Mouse (Mus musculus) liver, postnatal 0 days (tissue): Measurements from ENCODE around the gene Pde10a. TPM values are rescaled to one million over a fixed set of nuclear protein-coding genes. Genes with fewer than 3 reads are reported as not detected.

Experiments
- ATAC-seq: fragments of 200-750 bp; cut with Nextera tagmentation; 2 replicates; pipeline ENCODE4 v1.8.0; 2017; ENCODE audit warnings: mild to moderate bottlenecking, moderate library complexity
- DNase-seq: peaks from one replicate; pipeline ENCODE4 v3.0.0-alpha.2; 2016
- H3K27ac ChIP-seq: fragments of 300-500 bp; sonication (generic); 2 replicates; pipeline ENCODE4 v1.5.1; 2014; ENCODE audit warnings: antibody characterized with exemption, moderate library complexity, mild to moderate bottlenecking, low read depth
- H3K27me3 ChIP-seq: fragments of 300-500 bp; sonication (generic); 2 replicates; pipeline ENCODE4 v1.6.1; 2014; ENCODE audit warnings: low read length, control low read depth, mixed read lengths; ENCODE audit not compliant: insufficient read depth
- H3K36me3 ChIP-seq: fragments of 300-500 bp; sonication (generic); replicated peaks from 2 replicates; pipeline ENCODE4 v1.6.1; 2014; ENCODE audit warnings: mild to moderate bottlenecking, control low read depth, low read length, moderate library complexity, mixed read lengths; ENCODE audit not compliant: insufficient read depth
- H3K4me1 ChIP-seq: fragments of 300-500 bp; sonication (generic); 2 replicates; pipeline ENCODE4 v1.6.1; 2014; ENCODE audit warnings: antibody characterized with exemption, mild to moderate bottlenecking, control low read depth; ENCODE audit not compliant: insufficient read depth
- H3K4me2 ChIP-seq: fragments of 300-500 bp; sonication (generic); 2 replicates; pipeline ENCODE4 v1.6.1; 2014; ENCODE audit warnings: low read depth, mild to moderate bottlenecking, low read length, moderate library complexity, mixed read lengths
- H3K4me3 ChIP-seq: fragments of 300-500 bp; sonication (generic); 2 replicates; pipeline ENCODE4 v1.5.1; 2014; ENCODE audit warnings: low read depth, low read length
- H3K9ac ChIP-seq: fragments of 300-500 bp; sonication (generic); replicated peaks from 2 replicates; pipeline ENCODE4 v1.6.1; 2014; ENCODE audit warnings: mild to moderate bottlenecking, moderate library complexity
- H3K9me3 ChIP-seq: fragments of 300-500 bp; sonication (generic); 2 replicates; pipeline ENCODE4 v1.6.1; 2016; ENCODE audit warnings: mild to moderate bottlenecking, control low read depth, low read length, mixed read lengths
- CTCF ChIP-seq: sonication (generic); IDR thresholded peaks from 2 replicates; pipeline ENCODE4 v1.5.1; 2016; ENCODE audit warnings: antibody characterized with exemption, low read depth
- EP300 ChIP-seq: IDR thresholded peaks from 2 replicates; pipeline ENCODE4 v1.6.1; 2016; ENCODE audit warnings: antibody characterized with exemption, low read depth, mild to moderate bottlenecking
- WGBS: fragments of 180-500 bp; shearing (Covaris S2); extraction: QIAGEN DNeasy Blood & Tissue Kit; methylation state at CpG from one replicate; pipeline ENCODE4 v1.1.7; 2014; ENCODE audit not compliant: insufficient replicate concordance; 5-methylcytosine and 5-hydroxymethylcytosine counted together
- polyA plus RNA-seq: library from polyadenylated mRNA; unstranded; fragments of >200 nt; fragmentation: Nextera tagmentation; extraction: Ambion mirVana; gene quantifications from 2 replicates; pipeline ENCODE4 v1.2.1, GENCODE M21; 2015

The Pde10a gene
- polyA plus RNA-seq, 1 experiment from 2014 or later, result 0.90 TPM

GRCm38 (mm10) chr17:8892193-8892985 is 367.2 kb downstream of the Pde10a start:
- 56% methylated on average over 13 of the region's 13 CpGs for WGBS
- H3K9ac ChIP-seq, result no peak overlapping the region
- TF ChIP-seq CTCF, result no peak
- no peak for TF ChIP-seq EP300

GRCm38 (mm10) chr17:8895991-8896390 is 370.8 kb downstream of the Pde10a start:
- Histone ChIP-seq H3K27ac (no peak overlapping the region), H3K4me1 (no peaks in the 10 kb centered on the region), H3K9ac (no peak overlapping the region), H3K4me2 (no peak overlapping the region), H3K4me3 (no peak overlapping the region), H3K36me3 (no peaks in the 10 kb centered on the region), H3K27me3 (no peaks in the 10 kb centered on the region), H3K9me3 (no peaks in the 10 kb centered on the region)
- no peak for DNase-seq
- TF ChIP-seq EP300 (no peak), CTCF (no peak)
- whole genome bisulfite sequencing, result 72% methylated on average over 14 of the region's 14 CpGs
- no peak for ATAC-seq

More at GRCm38 (mm10) chr17:8892193-8892985, 367.2 kb downstream of the Pde10a start:
- Histone ChIP-seq H3K4me3 (no peak overlapping the region), H3K4me2 (no peak overlapping the region), H3K36me3 (no peaks in the 10 kb centered on the region), H3K4me1 (no peaks in the 10 kb centered on the region), H3K9me3 (no peaks in the 10 kb centered on the region), H3K27me3 (no peaks in the 10 kb centered on the region), H3K27ac (no peak overlapping the region)
- DNase-seq (no peak), ATAC-seq (no peak)

GRCm38 (mm10) chr17:8897749-8898148 is 372.6 kb downstream of the Pde10a start:
- Histone ChIP-seq H3K27me3 (no peaks in the 10 kb centered on the region), H3K9me3 (no peaks in the 10 kb centered on the region), H3K4me2 (no peak overlapping the region), H3K9ac (no peak overlapping the region), H3K27ac (no peak overlapping the region), H3K4me3 (no peak overlapping the region), H3K4me1 (no peaks in the 10 kb centered on the region), H3K36me3 (no peaks in the 10 kb centered on the region)
- ATAC-seq (no peak), DNase-seq (no peak)
- TF ChIP-seq EP300 (no peak), CTCF (no peak)
- WGBS, result 85% methylated on average over 10 of the region's 10 CpGs

DNA sequence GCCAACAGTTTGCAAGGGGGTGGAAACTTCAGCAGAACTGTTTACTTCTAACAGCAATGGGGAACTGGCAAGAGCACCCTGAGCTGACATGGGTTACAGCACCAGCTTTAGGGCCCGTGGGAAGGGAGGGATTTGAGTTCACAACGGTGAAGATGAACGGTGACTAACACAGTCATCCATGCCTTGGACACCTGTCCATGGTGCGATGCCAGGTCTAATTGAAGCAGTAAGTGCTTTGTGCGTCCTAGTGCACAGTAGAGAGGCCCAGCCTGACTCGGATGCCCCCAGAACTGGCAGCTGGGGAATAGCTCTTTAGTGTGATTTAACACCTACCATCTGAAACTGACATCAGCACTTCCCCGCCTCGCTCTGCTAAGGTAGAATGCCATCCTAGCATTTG is 373.0 kb downstream of the Pde10a start:
- 80% methylated on average over 8 of the region's 8 CpGs for WGBS
- H3K9ac ChIP-seq, result no peak overlapping the region
- no peaks in the 10 kb centered on the region for H3K4me1 ChIP-seq
- TF ChIP-seq EP300 (no peak), CTCF (no peak)
- no peaks in the 10 kb centered on the region for H3K27me3 ChIP-seq
- no peaks in the 10 kb centered on the region for H3K36me3 ChIP-seq
- DNase-seq (no peak), ATAC-seq (no peak)
- no peak overlapping the region for H3K4me2 ChIP-seq
- no peaks in the 10 kb centered on the region for H3K9me3 ChIP-seq
- H3K4me3 ChIP-seq, result no peak overlapping the region
- no peak overlapping the region for H3K27ac ChIP-seq

DNA sequence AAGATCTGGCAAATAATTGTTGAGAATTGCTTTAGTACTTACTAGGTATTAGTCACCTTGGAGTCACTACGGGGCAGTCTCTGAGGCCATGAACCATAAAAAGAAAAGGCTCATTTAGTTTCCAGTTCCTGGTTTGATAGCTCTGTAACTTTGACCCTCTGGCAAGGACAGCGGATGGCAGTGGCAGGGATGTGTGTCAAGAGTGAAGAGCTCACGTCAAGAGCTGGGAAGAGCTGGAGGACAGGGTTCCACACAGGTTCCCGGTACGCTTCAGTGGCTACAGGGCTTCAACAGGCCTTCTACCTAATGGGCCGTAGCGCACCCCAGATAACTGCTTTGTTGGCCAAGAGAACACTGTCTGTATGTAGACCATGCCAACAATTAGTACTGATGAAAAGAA is 374.0 kb downstream of the Pde10a start:
- Histone ChIP-seq H3K9me3 (no peaks in the 10 kb centered on the region), H3K9ac (no peak overlapping the region), H3K27me3 (no peaks in the 10 kb centered on the region), H3K27ac (no peak overlapping the region), H3K4me3 (no peak overlapping the region), H3K36me3 (no peaks in the 10 kb centered on the region), H3K4me2 (no peak overlapping the region), H3K4me1 (no peaks in the 10 kb centered on the region)
- TF ChIP-seq CTCF (no peak), EP300 (no peak)
- 84% methylated on average over 7 of the region's 7 CpGs for WGBS
- ATAC-seq (no peak), DNase-seq (no peak)

DNA sequence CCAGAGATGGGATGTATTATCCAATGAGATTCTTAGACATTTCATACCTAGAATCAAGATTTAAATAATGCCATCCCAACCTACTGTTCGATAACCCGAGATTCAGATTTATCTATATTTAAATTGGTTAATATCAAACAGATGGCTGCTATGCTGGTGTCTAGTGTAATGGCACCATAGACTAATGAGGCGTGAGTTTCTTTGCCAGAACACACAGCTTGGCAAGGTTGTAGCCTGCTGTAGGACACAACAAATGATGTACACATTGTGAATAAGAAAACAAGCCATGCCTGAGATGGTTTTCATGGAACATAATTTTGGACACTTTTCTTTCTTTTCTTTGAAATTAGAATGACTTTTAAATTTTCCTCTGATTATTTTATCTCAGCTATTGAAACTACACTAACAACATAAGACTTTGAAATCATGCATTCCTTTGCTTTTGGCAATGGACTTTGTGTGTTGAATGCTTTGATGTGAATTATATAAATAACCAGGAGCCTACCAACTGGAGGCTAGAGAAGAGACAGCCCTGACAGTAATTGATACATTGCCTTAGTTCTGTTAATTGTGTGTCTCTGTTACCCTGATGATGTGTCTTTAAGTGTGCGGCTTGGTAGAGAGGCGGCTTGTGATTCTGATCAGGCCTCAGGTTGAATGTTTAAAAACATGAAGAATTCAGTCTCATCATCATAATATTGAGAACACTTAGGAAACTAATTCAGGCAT is 378.5 kb downstream of the Pde10a start:
- TF ChIP-seq EP300 (no peak), CTCF (no peak)
- no peak overlapping the region for H3K4me3 ChIP-seq
- no peak overlapping the region for H3K9ac ChIP-seq
- DNase-seq (no peak), ATAC-seq (no peak)
- H3K27me3 ChIP-seq, result no peaks in the 10 kb centered on the region
- no peaks in the 10 kb centered on the region for H3K4me1 ChIP-seq
- no peak overlapping the region for H3K27ac ChIP-seq
- no peaks in the 10 kb centered on the region for H3K9me3 ChIP-seq
- no peak overlapping the region for H3K4me2 ChIP-seq
- 83% methylated on average over 5 of the region's 5 CpGs for WGBS
- no peaks in the 10 kb centered on the region for H3K36me3 ChIP-seq
